Mouse (Mus musculus): ENCODE results near the gene Sema3b. TPM values are rescaled to one million over a fixed set of nuclear protein-coding genes. Genes with fewer than 3 reads are reported as not detected.

Gene Sema3b
- polyA plus RNA-seq, 1 experiment from 2014 or later: 2.0 TPM

- H3K27ac ChIP-seq: 0 out of 2 replicates have a peak overlapping the region, but pooled peaks have one; percentile 8
- WGBS: 86% methylated on average over 13 of the region's 13 CpGs
Observed at GRCm38 (mm10) chr9:107618778-107619545, 9.9 kb upstream of the Sema3b start.

GRCm38 (mm10) chr9:107618098-107618497 lies 9.1 kb upstream of the Sema3b start:
- Histone ChIP-seq H3K9me3 (no peaks in the 10 kb centered on the region), H3K4me3 (no peak overlapping the region), H3K27ac (no peak overlapping the region), H3K36me3 (replicated peaks) (peaks cover 95% of the 10 kb centered on the region), H3K4me1 (peaks cover 42% of the 10 kb centered on the region), H3K27me3 (ENCODE audit: poor library complexity, severe bottlenecking) (no peaks in the 10 kb centered on the region)
- WGBS: 96% methylated on average over 6 of the region's 6 CpGs
- no peak for DNase-seq (ENCODE audit: extremely low spot score, low spot score)

More at GRCm38 (mm10) chr9:107618778-107619545, 9.9 kb upstream of the Sema3b start:
- Histone ChIP-seq H3K9me3 (no peaks in the 10 kb centered on the region), H3K36me3 (replicated peaks) (peaks cover 99% of the 10 kb centered on the region), H3K27me3 (ENCODE audit: poor library complexity, severe bottlenecking) (no peaks in the 10 kb centered on the region), H3K4me3 (no peak overlapping the region), H3K4me1 (peaks cover 36% of the 10 kb centered on the region)
- DNase-seq (ENCODE audit: extremely low spot score, low spot score): no peak

GRCm38 (mm10) chr9:107617461-107617860 lies 8.4 kb upstream of the Sema3b start:
- no peak for DNase-seq (ENCODE audit: extremely low spot score, low spot score)
- H3K9me3 ChIP-seq: no peaks in the 10 kb centered on the region
- H3K36me3 ChIP-seq (replicated peaks): peaks cover 89% of the 10 kb centered on the region
- 75% methylated on average over 2 of the region's 2 CpGs for WGBS
- H3K4me1 ChIP-seq: peaks cover 49% of the 10 kb centered on the region
- H3K4me3 ChIP-seq: no peak overlapping the region
- no peak overlapping the region for H3K27ac ChIP-seq
- no peaks in the 10 kb centered on the region for H3K27me3 ChIP-seq (ENCODE audit: poor library complexity, severe bottlenecking)

- Histone ChIP-seq H3K9me3 (no peaks in the 10 kb centered on the region), H3K27ac (peak overlapping the region; percentile 67; the same call in 1 of the 2 replicates), H3K4me1 (peaks cover 71% of the 10 kb centered on the region), H3K36me3 (replicated peaks) (peaks cover 66% of the 10 kb centered on the region), H3K4me3 (no peak overlapping the region), H3K27me3 (ENCODE audit: poor library complexity, severe bottlenecking) (no peaks in the 10 kb centered on the region)
- WGBS: 81% methylated on average over 4 of the region's 4 CpGs
- no peak for DNase-seq (ENCODE audit: extremely low spot score, low spot score)
Observed at GRCm38 (mm10) chr9:107615035-107615434, 6.0 kb upstream of the Sema3b start.

- no peaks in the 10 kb centered on the region for H3K27me3 ChIP-seq (ENCODE audit: poor library complexity, severe bottlenecking)
- H3K4me3 ChIP-seq: peak overlapping the region; percentile 50
- no peaks in the 10 kb centered on the region for H3K9me3 ChIP-seq
- DNase-seq (ENCODE audit: extremely low spot score, low spot score): no peak
- H3K27ac ChIP-seq: peak overlapping the region; percentile 96
- WGBS: 14% methylated on average over 12 of the region's 12 CpGs
- peaks cover 46% of the 10 kb centered on the region for H3K36me3 ChIP-seq (replicated peaks)
- H3K4me1 ChIP-seq: peaks cover 83% of the 10 kb centered on the region
Observed at GRCm38 (mm10) chr9:107612945-107613569, 4.0 kb upstream of the Sema3b start.

- Histone ChIP-seq H3K4me3 (peak overlapping the region; percentile 50), H3K27me3 (ENCODE audit: poor library complexity, severe bottlenecking) (no peaks in the 10 kb centered on the region), H3K36me3 (replicated peaks) (peaks cover 39% of the 10 kb centered on the region), H3K9me3 (no peaks in the 10 kb centered on the region), H3K4me1 (peaks cover 90% of the 10 kb centered on the region), H3K27ac (peak overlapping the region; percentile 96)
- DNase-seq (ENCODE audit: extremely low spot score, low spot score): peak; percentile 99
- 3% methylated on average over 42 of the region's 48 CpGs for WGBS
Observed at GRCm38 (mm10) chr9:107612191-107612944, 3.3 kb upstream of the Sema3b start.

- no peaks in the 10 kb centered on the region for H3K9me3 ChIP-seq
- peak overlapping the region; percentile 96 for H3K27ac ChIP-seq
- peaks cover 97% of the 10 kb centered on the region for H3K4me1 ChIP-seq
- peak overlapping the region; percentile 50 for H3K4me3 ChIP-seq
- peaks cover 32% of the 10 kb centered on the region for H3K36me3 ChIP-seq (replicated peaks)
- H3K27me3 ChIP-seq (ENCODE audit: poor library complexity, severe bottlenecking): peaks cover 4% of the 10 kb centered on the region; the same call in 1 of the 2 replicates
- no peak for DNase-seq (ENCODE audit: extremely low spot score, low spot score)
- WGBS: 75% methylated on average over 6 of the region's 6 CpGs
Observed at GRCm38 (mm10) chr9:107611456-107612190, 2.6 kb upstream of the Sema3b start.

GRCm38 (mm10) chr9:107609433-107609830 lies 403 bp upstream of the Sema3b start:
- WGBS: 59% methylated on average over 4 of the region's 4 CpGs
- Histone ChIP-seq H3K27me3 (ENCODE audit: poor library complexity, severe bottlenecking) (peaks cover 21% of the 10 kb centered on the region), H3K4me3 (peak overlapping the region; percentile 20), H3K9me3 (no peaks in the 10 kb centered on the region), H3K27ac (peak overlapping the region; percentile 96), H3K4me1 (peaks cover 99% of the 10 kb centered on the region), H3K36me3 (replicated peaks) (peaks cover 10% of the 10 kb centered on the region)
- no peak for DNase-seq (ENCODE audit: extremely low spot score, low spot score)

- H3K4me1 ChIP-seq: peaks cover 99% of the 10 kb centered on the region
- H3K36me3 ChIP-seq (replicated peaks): no peaks in the 10 kb centered on the region; the same call in 1 of the 2 replicates
- 64% methylated on average over 9 of the region's 9 CpGs for WGBS
- H3K4me3 ChIP-seq: no peak overlapping the region
- peaks cover 35% of the 10 kb centered on the region for H3K27me3 ChIP-seq (ENCODE audit: poor library complexity, severe bottlenecking)
- DNase-seq (ENCODE audit: extremely low spot score, low spot score): no peak
- H3K27ac ChIP-seq: peak overlapping the region; percentile 96
- no peaks in the 10 kb centered on the region for H3K9me3 ChIP-seq
Observed at GRCm38 (mm10) chr9:107607653-107608245, 1.3 kb downstream of the Sema3b start.

- DNase-seq (ENCODE audit: extremely low spot score, low spot score): no peak
- H3K4me1 ChIP-seq: peaks cover 99% of the 10 kb centered on the region
- H3K27me3 ChIP-seq (ENCODE audit: poor library complexity, severe bottlenecking): peaks cover 35% of the 10 kb centered on the region
- no peaks in the 10 kb centered on the region; the same call in 1 of the 2 replicates for H3K36me3 ChIP-seq (replicated peaks)
- H3K9me3 ChIP-seq: no peaks in the 10 kb centered on the region
- peak overlapping the region; percentile 96 for H3K27ac ChIP-seq
- WGBS: 74% methylated on average over 2 of the region's 2 CpGs
- H3K4me3 ChIP-seq: peak overlapping the region; percentile 18
Observed at GRCm38 (mm10) chr9:107607036-107607435, 2.0 kb downstream of the Sema3b start.

- H3K27me3 ChIP-seq (ENCODE audit: poor library complexity, severe bottlenecking): peaks cover 35% of the 10 kb centered on the region
- 16% methylated on average over 9 of the region's 9 CpGs for WGBS
- no peaks in the 10 kb centered on the region for H3K9me3 ChIP-seq
- DNase-seq (ENCODE audit: extremely low spot score, low spot score): no peak
- H3K4me3 ChIP-seq: peak overlapping the region; percentile 18
- H3K27ac ChIP-seq: peak overlapping the region; percentile 96
- H3K4me1 ChIP-seq: peaks cover 97% of the 10 kb centered on the region
- no peaks in the 10 kb centered on the region; the same call in 1 of the 2 replicates for H3K36me3 ChIP-seq (replicated peaks)
Observed at GRCm38 (mm10) chr9:107606591-107606990, 2.4 kb downstream of the Sema3b start.

All from forebrain, embryonic 10.5 days (tissue).